Mouse (Mus musculus) heart, adult 2 months (tissue): Measurements from ENCODE around the gene Yju2. TPM values are rescaled to one million over a fixed set of nuclear protein-coding genes. Genes with fewer than 3 reads are reported as not detected.

Experiments
- DNase-seq, 2 experiments: peaks; one replicate each; pipeline ENCODE4 v3.0.0; 2021
- H3K27ac ChIP-seq: fragments of 200-600 bp; 2 replicates; pipeline ENCODE4 v1.8.1; 2022
- H3K27me3 ChIP-seq: fragments of 200-500 bp; 2 replicates; pipeline ENCODE4 v1.6.1; 2012; ENCODE audit warnings: mild to moderate bottlenecking, low read length, inconsistent platforms, mixed read lengths; ENCODE audit not compliant: control insufficient read depth, insufficient read depth
- H3K36me3 ChIP-seq: fragments of 200-500 bp; 2 replicates; pipeline ENCODE4 v1.6.1; 2012; ENCODE audit warnings: low read length, inconsistent platforms; ENCODE audit not compliant: control insufficient read depth, insufficient read depth
- H3K4me1 ChIP-seq: fragments of 200-500 bp; 2 replicates; pipeline ENCODE4 v1.6.1; 2011; ENCODE audit warnings: low read length; ENCODE audit not compliant: control insufficient read depth, insufficient read depth
- H3K4me3 ChIP-seq: fragments of 200-600 bp; 2 replicates; pipeline ENCODE4 v1.8.1; 2022
- H3K79me2 ChIP-seq: fragments of 200-500 bp; replicated peaks from 2 replicates; pipeline ENCODE4 v1.6.1; 2012; ENCODE audit warnings: mild to moderate bottlenecking, inconsistent platforms, low read length, moderate library complexity, mixed read lengths; ENCODE audit not compliant: control insufficient read depth, insufficient read depth
- H3K9ac ChIP-seq: fragments of 200-500 bp; 2 replicates; pipeline ENCODE4 v1.6.1; 2012; ENCODE audit warnings: low read depth, mild to moderate bottlenecking, control low read depth, inconsistent platforms, low read length, mixed read lengths
- CTCF ChIP-seq: fragments of 200-600 bp; IDR thresholded peaks from 2 replicates; pipeline ENCODE4 v1.8.1; 2022; ENCODE audit warnings: antibody characterized with exemption, mild to moderate bottlenecking, moderate library complexity
- EP300 ChIP-seq: fragments of 200-500 bp; IDR thresholded peaks from 2 replicates; pipeline ENCODE4 v1.6.1; 2011; ENCODE audit warnings: low read depth, low read length, control low read depth; ENCODE audit not compliant: insufficient read depth
- POLR2A ChIP-seq: fragments of 200-500 bp; IDR thresholded peaks from 2 replicates; pipeline ENCODE4 v1.6.1; 2011; ENCODE audit warnings: mild to moderate bottlenecking, low read depth, low read length, control low read depth; ENCODE audit not compliant: insufficient read depth
- WGBS: fragments of 180-500 bp; shearing (Covaris S2); methylation state at CpG from one replicate; pipeline ENCODE4 v1.1.7; 2018; 5-methylcytosine and 5-hydroxymethylcytosine counted together
- intact Hi-C: fragments of 180-260 bp; cut with DNase I; formaldehyde crosslinking; loops from one replicate; pipeline ENCODE4 v1.15.1; 2025
- polyA plus RNA-seq: library from polyadenylated mRNA; depleted of rRNA; stranded (reverse); fragments of >200 nt; gene quantifications from 2 replicates; pipeline ENCODE4 v1.2.3, GENCODE M21; 2012
- total RNA-seq, 2 experiments: library from RNA; stranded (reverse); gene quantifications; 2 replicates each; pipeline ENCODE4 v1.2.3; 2021

Gene Yju2
- total and polyA plus RNA-seq, 3 experiments: 3.7 to 9.2 (median 8.3) TPM

- intact Hi-C loops: loop anchor here (10.0 kb wide), 1 partner anchor 302 kb away; the partner anchor contains the start of gene Fem1a
These were observed 6.4 kb upstream of the Yju2 start, which contains the start of gene Ebi3 for GRCm38 (mm10) chr17:55952447-55953027. Gene Ebi3, plus strand, starts transcription at chr17:55952640.

DNA sequence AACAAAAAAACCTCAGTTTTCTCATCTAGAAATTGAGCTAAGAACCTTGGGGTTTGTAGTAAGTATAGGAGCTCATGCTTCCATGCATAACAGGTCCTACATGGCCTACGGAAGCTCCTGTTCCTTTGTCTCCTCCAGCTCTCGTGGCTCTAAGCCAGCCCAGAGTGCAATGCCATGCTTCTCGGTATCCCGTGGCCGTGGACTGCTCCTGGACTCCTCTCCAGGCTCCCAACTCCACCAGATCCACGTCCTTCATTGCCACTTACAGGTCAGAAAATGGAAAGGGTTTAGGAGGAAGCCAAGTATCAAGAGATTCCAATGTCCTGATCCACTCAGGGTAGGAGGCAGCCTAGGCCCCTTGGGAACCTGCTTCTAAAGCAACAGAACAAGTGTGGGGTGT is 5.1 kb upstream of the Yju2 start:
- Histone ChIP-seq H3K27me3 (no peaks in the 10 kb centered on the region), H3K36me3 (no peaks in the 10 kb centered on the region), H3K9ac (no peak overlapping the region), H3K79me2 (no peaks in the 10 kb centered on the region), H3K4me3 (no peak overlapping the region), H3K4me1 (peaks cover 2% of the 10 kb centered on the region; the same call in 1 of the 2 replicates), H3K27ac (no peak overlapping the region)
- intact Hi-C loops: loop anchor here (10.0 kb wide), 1 partner anchor 301 kb away; the partner anchor contains the start of gene Fem1a
- 61% methylated on average over 6 of the region's 6 CpGs for WGBS
- no peak for DNase-seq
- TF ChIP-seq CTCF: no peak
- no peak for TF ChIP-seq POLR2A
- no peak for TF ChIP-seq EP300

More at GRCm38 (mm10) chr17:55952447-55953027, 6.4 kb upstream of the Yju2 start, which contains the start of gene Ebi3:
- Histone ChIP-seq H3K9ac (no peak within 1 kb of the TSS), H3K27me3 (no peaks in the 10 kb centered on the region), H3K27ac (no peak within 1 kb of the TSS), H3K36me3 (no peaks in the 10 kb centered on the region), H3K4me3 (no peak within 1 kb of the TSS), H3K4me1 (no peaks in the 10 kb centered on the region; the same call in 1 of the 2 replicates), H3K79me2 (no peaks in the 10 kb centered on the region)
- TF ChIP-seq POLR2A (no peak), CTCF (no peak), EP300 (no peak)
- WGBS: 68% methylated on average over 6 of the region's 6 CpGs
- peak; percentile 23 to 47 for DNase-seq

DNA sequence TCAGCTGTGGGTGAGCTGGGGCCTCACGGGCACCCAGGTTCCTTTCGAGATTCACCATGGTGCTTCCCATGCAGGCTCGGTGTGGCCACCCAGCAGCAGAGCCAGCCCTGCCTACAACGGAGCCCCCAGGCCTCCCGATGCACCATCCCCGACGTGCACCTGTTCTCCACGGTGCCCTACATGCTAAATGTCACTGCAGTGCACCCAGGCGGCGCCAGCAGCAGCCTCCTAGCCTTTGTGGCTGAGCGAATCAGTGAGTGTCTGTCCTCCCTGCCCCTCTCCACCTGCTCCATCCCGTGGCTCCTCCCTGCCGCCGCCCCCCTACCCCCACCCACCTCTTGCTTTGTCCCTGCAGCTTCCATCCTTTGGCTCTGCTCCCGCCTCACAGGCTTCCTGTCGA is 4.7 kb upstream of the Yju2 start:
- intact Hi-C loops: loop anchor here (10.0 kb wide), 1 partner anchor 301 kb away; the partner anchor contains the start of gene Fem1a
- no peak overlapping the region for H3K27ac ChIP-seq
- peak in 1 of 2 experiments; percentile 15 for DNase-seq
- no peaks in the 10 kb centered on the region for H3K79me2 ChIP-seq
- WGBS: 34% methylated on average over 16 of the region's 16 CpGs
- H3K27me3 ChIP-seq: no peaks in the 10 kb centered on the region
- H3K4me1 ChIP-seq: peaks cover 2% of the 10 kb centered on the region; the same call in 1 of the 2 replicates
- no peaks in the 10 kb centered on the region for H3K36me3 ChIP-seq
- TF ChIP-seq CTCF (no peak), POLR2A (no peak), EP300 (no peak)
- H3K9ac ChIP-seq: no peak overlapping the region
- H3K4me3 ChIP-seq: no peak overlapping the region

DNA sequence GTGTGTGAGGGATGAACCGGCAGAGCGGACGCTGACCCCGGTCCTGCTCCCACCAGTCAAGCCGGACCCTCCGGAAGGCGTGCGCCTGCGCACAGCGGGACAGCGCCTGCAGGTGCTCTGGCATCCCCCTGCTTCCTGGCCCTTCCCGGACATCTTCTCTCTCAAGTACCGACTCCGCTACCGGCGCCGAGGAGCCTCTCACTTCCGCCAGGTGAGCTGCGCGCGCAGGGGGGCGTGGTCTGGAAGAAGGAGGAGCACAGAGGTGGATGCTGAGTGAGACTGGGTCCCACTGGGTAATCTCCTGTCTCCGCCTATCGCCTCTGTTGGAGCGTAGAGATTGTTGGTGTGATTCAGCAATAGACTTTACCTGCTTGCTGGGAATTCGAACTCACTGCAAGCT is 2.8 kb upstream of the Yju2 start:
- 0 out of 2 replicates have a peak overlapping the region, but pooled peaks have one; percentile 8 for H3K4me3 ChIP-seq
- intact Hi-C loops: loop anchor here (5.0 to 10.0 kb wide), 3 partner anchors 81 to 299 kb away; partner anchors contain the start of genes Fem1a, Pot1b and Sh3gl1
- DNase-seq: peak; percentile 39 to 43
- no peaks in the 10 kb centered on the region for H3K27me3 ChIP-seq
- no peaks in the 10 kb centered on the region for H3K36me3 ChIP-seq
- no peak for TF ChIP-seq POLR2A
- no peak for TF ChIP-seq CTCF
- no peak for TF ChIP-seq EP300
- 5% methylated on average over 26 of the region's 26 CpGs for WGBS
- no peak overlapping the region for H3K27ac ChIP-seq
- no peaks in the 10 kb centered on the region for H3K79me2 ChIP-seq
- peaks cover 4% of the 10 kb centered on the region for H3K4me1 ChIP-seq
- no peak overlapping the region for H3K9ac ChIP-seq

GRCm38 (mm10) chr17:55956591-55956990 is 2.3 kb upstream of the Yju2 start:
- Histone ChIP-seq H3K4me3 (no peak overlapping the region), H3K27me3 (no peaks in the 10 kb centered on the region), H3K9ac (no peak overlapping the region), H3K4me1 (peaks cover 4% of the 10 kb centered on the region), H3K27ac (no peak overlapping the region), H3K79me2 (no peaks in the 10 kb centered on the region), H3K36me3 (no peaks in the 10 kb centered on the region)
- intact Hi-C loops: loop anchor here (5.0 to 10.0 kb wide), 3 partner anchors 81 to 298 kb away; partner anchors contain the start of genes Fem1a, Pot1b and Sh3gl1
- 28% methylated on average over 6 of the region's 6 CpGs for WGBS
- no peak for TF ChIP-seq POLR2A
- DNase-seq: no peak

GRCm38 (mm10) chr17:55957168-55957567 is 1.7 kb upstream of the Yju2 start:
- no peaks in the 10 kb centered on the region for H3K27me3 ChIP-seq
- no peaks in the 10 kb centered on the region for H3K79me2 ChIP-seq
- H3K36me3 ChIP-seq: no peaks in the 10 kb centered on the region
- 0 out of 2 replicates have a peak, but pooled peaks have one; percentile 29 for TF ChIP-seq EP300
- TF ChIP-seq CTCF: peak; percentile 98
- TF ChIP-seq POLR2A: no peak
- no peak overlapping the region for H3K27ac ChIP-seq
- H3K4me1 ChIP-seq: peaks cover 4% of the 10 kb centered on the region
- H3K4me3 ChIP-seq: no peak overlapping the region
- peak; percentile 59 to 80 for DNase-seq
- H3K9ac ChIP-seq: no peak overlapping the region
- 15% methylated on average over 9 of the region's 9 CpGs for WGBS
- intact Hi-C loops: loop anchor here (1.0 to 10.0 kb wide), 4 partner anchors 65 to 298 kb away; partner anchors contain the start of genes Fem1a, Pot1b, Sh3gl1 and Zfp959
